8 mouse cellular contexts compared by ENCODE assay signal in the genomic region with DNA sequence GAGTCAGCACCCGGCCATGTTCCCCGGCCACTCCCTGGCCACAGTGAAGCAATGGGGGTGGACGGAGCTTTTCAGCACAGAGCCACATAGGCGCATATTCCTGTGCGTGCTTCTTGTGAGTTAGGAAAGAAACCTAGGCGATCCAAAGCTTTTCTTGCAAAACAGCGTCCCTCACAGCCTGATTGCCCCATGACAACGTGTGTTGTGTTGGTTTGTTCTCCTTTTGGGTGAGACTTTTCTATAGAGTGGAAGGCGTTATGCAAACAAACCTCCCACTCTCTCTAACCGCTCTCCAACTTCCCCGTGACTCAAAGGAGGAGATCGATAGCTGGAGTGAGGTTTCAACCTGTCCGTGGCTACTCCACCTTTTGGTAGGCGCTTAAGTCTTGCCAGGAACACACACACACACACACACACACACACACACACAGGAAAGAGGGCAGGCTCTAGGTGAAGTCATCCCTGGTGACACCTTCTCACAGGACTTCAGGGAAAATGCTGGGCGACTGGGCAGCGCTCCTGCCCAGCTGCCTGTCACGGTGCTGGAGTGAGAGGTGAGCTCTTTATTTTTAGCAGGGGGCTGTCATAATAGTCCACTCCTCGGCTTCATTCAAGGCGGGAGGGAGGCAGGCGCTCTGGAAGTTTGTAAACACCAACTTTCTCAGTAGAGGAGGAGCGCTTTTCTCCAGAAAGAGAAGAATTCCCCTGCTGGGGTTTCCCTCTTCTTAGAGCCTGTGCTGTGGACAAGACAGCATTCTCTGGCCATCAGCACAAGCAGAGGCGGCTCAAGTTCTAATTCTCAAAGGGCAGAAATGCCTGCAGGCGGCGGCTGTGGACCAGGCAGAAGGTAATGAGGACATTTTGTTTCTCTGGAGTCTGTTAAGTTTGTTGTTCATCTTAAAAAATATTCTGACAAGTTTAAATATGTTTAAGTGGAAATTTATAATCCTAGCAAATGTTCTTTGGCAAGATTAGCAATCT. TPM values are rescaled to one million over a fixed set of nuclear protein-coding genes. Genes with fewer than 3 reads are reported as not detected.
DNase-seq lines count a peak whose midpoint lies in the region; ATAC-seq and TF ChIP-seq lines count a peak whose summit lies in the region.

No protein-coding gene starts in this region.

- H3K9me3 ChIP-seq in intestine, embryonic 15.5 days, result no peaks in the 10 kb centered on the region
- H3K9me3 ChIP-seq in lung, embryonic 15.5 days, result no peaks in the 10 kb centered on the region

- intact Hi-C loops in left cerebral cortex, postnatal 4 days (cut with DNase I), result loop anchor here (10.0 kb wide), 1 partner anchor 206 kb away; no protein-coding TSS in a partner anchor

- H3K4me2 ChIP-seq in intestine, embryonic 15.5 days (replicated peaks), result peak overlapping the region; percentile 53
- H3K4me2 ChIP-seq in lung, embryonic 15.5 days, result peak overlapping the region; percentile 46

- H3K27ac ChIP-seq in thymus, adult 2 months (ENCODE audit: control insufficient read depth, insufficient read depth, low read length), result peak overlapping the region; percentile 33; the same call in 1 of the 2 replicates
- H3K27ac ChIP-seq in intestine, embryonic 15.5 days, result no peak overlapping the region; the same call in 1 of the 2 replicates
- H3K27ac ChIP-seq in lung, embryonic 15.5 days, result no peak overlapping the region

- no peaks in the 10 kb centered on the region for H3K36me3 ChIP-seq in thymus, adult 2 months (ENCODE audit: control insufficient read depth, insufficient read depth, low read length)
- H3K36me3 ChIP-seq in intestine, embryonic 15.5 days, result no peaks in the 10 kb centered on the region
- H3K36me3 ChIP-seq in lung, embryonic 15.5 days, result no peaks in the 10 kb centered on the region

- no peak for DNase-seq in thymus, adult 2 months
- no peak for DNase-seq in thymus, postnatal 4 days
- peak; percentile 17 for DNase-seq in fibroblast of lung, adult 2 months (ENCODE audit: low read depth)
- DNase-seq in left cerebral cortex, postnatal 4 days, result no peak
- no peak for DNase-seq in left cerebral cortex, adult 11 months (ENCODE audit: low spot score)

- TF ChIP-seq CTCF in thymus, adult 2 months (IDR thresholded peaks at IDR 0.05; ENCODE audit: borderline replicate concordance, control insufficient read depth, extremely low read depth, insufficient read depth, low read length, poor library complexity), result no peak

- no peak overlapping the region for H3K4me3 ChIP-seq in thymus, adult 2 months (ENCODE audit: control insufficient read depth, insufficient read depth, low read length)
- H3K4me3 ChIP-seq in intestine, embryonic 15.5 days (replicated peaks), result peak overlapping the region; percentile 21
- H3K4me3 ChIP-seq in lung, embryonic 15.5 days, result peak overlapping the region; percentile 15

- no peaks in the 10 kb centered on the region for H3K4me1 ChIP-seq in thymus, adult 2 months (replicated peaks; ENCODE audit: control insufficient read depth, insufficient read depth, low read length)
- H3K4me1 ChIP-seq in intestine, embryonic 15.5 days (replicated peaks), result no peaks in the 10 kb centered on the region
- no peaks in the 10 kb centered on the region for H3K4me1 ChIP-seq in lung, embryonic 15.5 days

- TF ChIP-seq POLR2A in thymus, adult 2 months (IDR thresholded peaks at IDR 0.05; ENCODE audit: control insufficient read depth, extremely low read depth, insufficient read depth, low read length, poor library complexity), result no peak

- H3K9ac ChIP-seq in intestine, embryonic 15.5 days, result no peak overlapping the region
- no peak overlapping the region for H3K9ac ChIP-seq in lung, embryonic 15.5 days

- no peaks in the 10 kb centered on the region for H3K27me3 ChIP-seq in thymus, adult 2 months (ENCODE audit: control insufficient read depth, insufficient read depth, low read length)
- no peaks in the 10 kb centered on the region for H3K27me3 ChIP-seq in intestine, embryonic 15.5 days (replicated peaks)
- no peaks in the 10 kb centered on the region for H3K27me3 ChIP-seq in lung, embryonic 15.5 days

- 86% methylated on average over 24 of the region's 24 CpGs for WGBS in thymus, adult 2 months
- 27% methylated on average over 24 of the region's 24 CpGs for WGBS in intestine, embryonic 15.5 days
- WGBS in lung, embryonic 15.5 days, result 18% methylated on average over 24 of the region's 24 CpGs

- ATAC-seq in intestine, embryonic 15.5 days, result peak; percentile 61
- no peak for ATAC-seq in lung, embryonic 15.5 days (ENCODE audit: borderline replicate concordance, extremely low read depth, low FRiP score, low TSS enrichment)
- no peak for ATAC-seq in erythroid progenitor cell, adult 5-6 weeks (replicated peaks; ENCODE audit: low FRiP score, poor library complexity, severe bottlenecking)

RNA-seq across cellular contexts. Expression of a gene that starts 43.5 kb away (rescaled TPM):
- 20.6 and 24.0 TPM in 2 replicates for polyA plus RNA-seq in thymus, adult 2 months (2012; rRNA removed)
- 31.8 and 34.9 TPM in 2 replicates for polyA plus RNA-seq in intestine, embryonic 15.5 days (2015; fragmentation: Nextera tagmentation; extraction: Ambion mirVana)
- 25.8 and 30.0 TPM in 2 replicates for polyA plus RNA-seq in lung, embryonic 15.5 days (2015; fragmentation: Nextera tagmentation; extraction: Ambion mirVana)
- 10 to 100 TPM; 43.1 to 46.5 TPM for total RNA-seq in left cerebral cortex, postnatal 4 days (2021)
- total RNA-seq in erythroid progenitor cell, adult 5-6 weeks (2015; ENCODE audit: low replicate concordance), result 2.9 and 16.8 TPM in 2 replicates
- total RNA-seq in erythroid progenitor cell, adult 5-6 weeks (2017; ENCODE audit: low replicate concordance), result 25.9 and 26.9 TPM in 2 replicates
